Mouse (Mus musculus) splenic B cell, adult 2 months (primary cell): Measurements from ENCODE around the gene Sars.
A peak's percentile ranks its signal among the peaks of the same experiment; 100 is the strongest.

Experiments
- DNase-seq: peaks from one replicate; pipeline ENCODE4 v3.0.0-alpha.2; 2011; ENCODE audit warnings: low read depth, low spot score
- H3K27me3 ChIP-seq: 2 replicates; pipeline ENCODE4 v1.6.1; 2012; ENCODE audit warnings: mild to moderate bottlenecking, low read length, moderate library complexity, mixed read lengths; ENCODE audit not compliant: control insufficient read depth, poor library complexity, insufficient read depth, severe bottlenecking
- H3K36me3 ChIP-seq: 2 replicates; pipeline ENCODE4 v1.6.1; 2012; ENCODE audit warnings: mild to moderate bottlenecking, low read length, moderate library complexity, mixed read lengths; ENCODE audit not compliant: control insufficient read depth, poor library complexity, insufficient read depth, severe bottlenecking

The Sars gene

DNA sequence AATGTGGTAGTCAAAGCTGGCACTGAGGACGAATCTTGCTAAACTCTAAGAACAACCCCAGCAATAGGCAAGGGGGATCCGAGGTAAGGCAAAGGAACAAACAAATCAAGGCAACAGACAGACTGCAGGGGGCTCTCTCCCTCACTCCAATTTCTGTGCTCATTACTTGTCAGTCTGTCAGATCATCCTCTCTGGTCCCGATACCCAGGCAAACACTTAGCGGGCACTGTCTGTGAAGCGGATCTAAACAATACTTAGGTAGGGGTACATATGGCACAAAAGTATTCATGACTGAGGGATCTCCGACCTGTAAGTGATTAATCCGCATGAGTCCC lies 8.7 kb downstream of the Sars start:
- Histone ChIP-seq H3K27me3 (no peaks in the 10 kb centered on the region), H3K36me3 (peaks cover 25% of the 10 kb centered on the region)
- DNase-seq, result no peak

DNA sequence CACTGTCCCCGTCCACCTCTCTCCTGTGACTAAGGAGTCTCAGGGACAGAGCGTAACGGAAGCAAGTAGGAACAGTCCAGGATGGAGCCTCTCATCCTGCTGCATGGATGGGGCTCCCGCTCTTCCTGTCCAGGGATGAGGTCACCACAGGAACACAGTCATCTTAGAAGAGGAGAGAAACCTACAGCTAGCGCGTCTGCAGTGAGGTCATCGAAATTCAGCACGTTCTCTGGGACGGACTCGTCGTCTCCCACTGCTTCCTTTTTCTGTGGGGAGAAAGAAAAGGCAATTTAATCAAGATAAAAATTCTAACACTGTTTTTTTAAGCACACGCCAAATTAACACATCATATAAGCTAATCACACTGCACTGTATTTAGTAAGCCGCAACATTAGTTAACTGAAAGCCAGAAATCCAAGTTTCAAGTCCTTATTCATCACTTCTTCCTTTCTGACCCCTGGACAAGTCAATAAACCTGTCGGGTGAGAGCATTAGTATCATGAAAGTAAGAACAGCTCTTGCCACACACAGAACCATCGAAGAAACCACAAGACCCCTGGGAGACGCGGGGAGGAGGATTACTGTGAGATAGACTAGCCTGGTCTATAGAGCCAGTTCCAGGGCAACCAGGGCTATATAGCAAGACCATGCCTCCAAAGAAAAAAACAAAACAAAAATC lies 9.2 kb downstream of the Sars start:
- no peak for DNase-seq
- Histone ChIP-seq H3K36me3 (peaks cover 29% of the 10 kb centered on the region), H3K27me3 (no peaks in the 10 kb centered on the region)

DNA sequence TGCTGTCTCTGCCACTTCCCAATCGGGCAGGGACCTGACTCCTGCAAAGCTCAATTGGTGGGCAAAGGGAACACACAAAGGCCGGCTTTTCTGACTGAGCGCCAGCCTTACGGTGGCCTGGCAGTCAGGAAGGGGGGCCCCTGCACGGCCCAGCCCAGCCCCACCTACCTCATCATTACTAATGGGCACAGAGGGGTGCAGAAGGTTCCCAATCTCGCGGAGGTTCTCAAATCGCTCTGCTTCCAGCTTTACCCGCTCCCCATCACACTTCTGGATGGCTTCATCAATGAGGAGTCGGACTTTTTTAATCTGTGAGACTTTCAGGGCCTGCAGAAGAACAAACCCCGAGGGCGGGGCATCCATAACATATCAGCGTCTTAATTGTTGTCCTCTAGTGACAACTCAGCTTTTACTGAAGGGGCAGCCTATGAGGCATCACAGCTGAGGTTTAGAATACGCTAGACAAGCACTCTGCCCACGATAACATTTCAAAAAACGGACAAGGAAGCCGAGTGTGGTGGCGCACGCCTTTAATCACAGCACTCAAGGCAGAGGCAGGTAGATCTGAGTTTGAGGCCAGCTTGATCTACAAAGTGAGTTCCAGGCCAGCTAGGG lies 11.0 kb downstream of the Sars start:
- no peaks in the 10 kb centered on the region for H3K27me3 ChIP-seq
- DNase-seq, result no peak
- peaks cover 29% of the 10 kb centered on the region for H3K36me3 ChIP-seq

- no peak for DNase-seq
- Histone ChIP-seq H3K27me3 (no peaks in the 10 kb centered on the region), H3K36me3 (peaks cover 29% of the 10 kb centered on the region)
Measured at GRCm38 (mm10) chr3:108433188-108433880, 11.7 kb downstream of the Sars start.

DNA sequence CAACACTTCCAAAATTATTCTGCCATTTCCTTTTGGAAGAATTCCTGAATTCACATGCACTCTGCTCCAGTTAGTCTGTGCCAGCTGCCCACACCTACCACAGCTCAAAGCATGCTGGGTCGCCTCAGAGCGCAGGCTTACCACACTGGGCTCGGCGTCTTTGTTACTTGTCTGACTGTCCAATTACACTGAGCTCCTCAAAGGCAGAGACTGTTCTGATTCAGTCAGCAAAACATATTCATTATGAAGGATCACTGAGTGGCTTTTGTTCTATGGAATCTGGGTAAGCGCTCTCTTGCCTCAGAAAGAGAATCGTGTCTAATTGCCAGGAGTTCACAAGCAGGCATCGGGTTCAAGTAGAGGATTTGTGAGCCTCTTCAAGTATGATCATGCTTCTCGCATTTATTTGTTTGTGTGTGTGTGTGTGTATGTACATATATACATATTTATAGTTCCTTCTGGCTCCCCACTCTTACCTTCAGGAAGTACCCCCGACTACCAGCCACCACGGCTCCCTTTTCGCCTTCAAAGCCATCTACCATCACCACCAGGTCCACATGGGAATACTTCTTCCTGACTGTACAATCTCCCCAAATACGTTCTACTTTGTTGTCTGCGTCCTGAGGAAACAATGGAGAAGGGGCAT lies 12.3 kb downstream of the Sars start:
- Histone ChIP-seq H3K27me3 (no peaks in the 10 kb centered on the region), H3K36me3 (peaks cover 31% of the 10 kb centered on the region)
- DNase-seq, result no peak

DNA sequence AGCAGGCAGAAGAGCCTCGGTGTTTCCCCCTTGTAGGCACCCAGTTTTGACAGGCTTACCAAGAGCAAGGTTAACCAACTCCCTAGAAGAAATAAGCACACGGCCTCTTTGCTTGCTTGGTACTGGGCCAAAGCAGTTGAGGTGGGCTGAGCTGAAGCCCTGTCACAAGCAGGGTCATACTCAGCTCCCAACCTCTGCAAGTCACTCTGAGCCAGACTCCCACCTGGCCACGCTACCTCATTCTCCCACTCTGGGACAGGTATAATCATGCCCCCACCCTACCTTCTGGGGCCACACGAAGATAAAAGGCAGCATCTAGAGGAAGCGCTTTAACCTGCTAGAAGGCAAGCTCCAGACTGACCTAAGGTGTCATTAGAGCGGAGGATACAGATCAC lies 19.4 kb downstream of the Sars start:
- no peak for DNase-seq
- H3K36me3 ChIP-seq, result peaks cover 8% of the 10 kb centered on the region
- no peaks in the 10 kb centered on the region for H3K27me3 ChIP-seq

DNA sequence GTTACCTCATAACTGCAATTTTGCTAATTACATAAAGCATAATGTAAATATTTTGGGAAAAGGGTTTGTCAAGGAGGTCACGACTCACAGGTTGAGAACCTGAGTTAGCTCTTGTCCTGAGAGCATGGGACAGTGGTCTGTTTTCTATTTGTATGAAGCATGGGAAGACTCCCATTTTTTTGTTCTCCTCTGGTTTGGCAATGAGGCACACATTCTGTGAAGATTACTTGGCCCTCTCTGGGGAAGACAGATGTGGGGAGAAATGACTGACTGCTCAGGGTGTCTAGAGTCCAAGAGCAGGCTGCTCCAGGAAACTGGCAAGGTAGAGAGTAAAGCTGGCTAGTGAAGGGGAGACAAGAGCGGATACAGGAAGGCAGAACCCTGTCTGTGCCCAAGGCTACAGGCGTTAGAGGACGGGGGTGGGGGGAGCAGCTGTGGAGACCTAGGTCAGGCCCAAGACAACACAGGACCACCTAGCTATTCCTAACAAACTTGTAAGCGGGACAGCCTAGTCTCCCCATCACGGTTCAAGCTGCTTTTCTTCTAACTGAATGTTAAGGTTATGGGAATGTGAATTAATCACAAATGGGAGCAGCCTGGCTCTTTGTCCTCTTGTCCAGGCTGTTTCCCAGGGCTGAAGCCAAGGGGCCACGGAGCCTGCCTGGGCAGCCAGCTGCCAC lies 19.9 kb downstream of the Sars start:
- Histone ChIP-seq H3K36me3 (peaks cover 8% of the 10 kb centered on the region), H3K27me3 (no peaks in the 10 kb centered on the region)
- DNase-seq, result no peak

DNA sequence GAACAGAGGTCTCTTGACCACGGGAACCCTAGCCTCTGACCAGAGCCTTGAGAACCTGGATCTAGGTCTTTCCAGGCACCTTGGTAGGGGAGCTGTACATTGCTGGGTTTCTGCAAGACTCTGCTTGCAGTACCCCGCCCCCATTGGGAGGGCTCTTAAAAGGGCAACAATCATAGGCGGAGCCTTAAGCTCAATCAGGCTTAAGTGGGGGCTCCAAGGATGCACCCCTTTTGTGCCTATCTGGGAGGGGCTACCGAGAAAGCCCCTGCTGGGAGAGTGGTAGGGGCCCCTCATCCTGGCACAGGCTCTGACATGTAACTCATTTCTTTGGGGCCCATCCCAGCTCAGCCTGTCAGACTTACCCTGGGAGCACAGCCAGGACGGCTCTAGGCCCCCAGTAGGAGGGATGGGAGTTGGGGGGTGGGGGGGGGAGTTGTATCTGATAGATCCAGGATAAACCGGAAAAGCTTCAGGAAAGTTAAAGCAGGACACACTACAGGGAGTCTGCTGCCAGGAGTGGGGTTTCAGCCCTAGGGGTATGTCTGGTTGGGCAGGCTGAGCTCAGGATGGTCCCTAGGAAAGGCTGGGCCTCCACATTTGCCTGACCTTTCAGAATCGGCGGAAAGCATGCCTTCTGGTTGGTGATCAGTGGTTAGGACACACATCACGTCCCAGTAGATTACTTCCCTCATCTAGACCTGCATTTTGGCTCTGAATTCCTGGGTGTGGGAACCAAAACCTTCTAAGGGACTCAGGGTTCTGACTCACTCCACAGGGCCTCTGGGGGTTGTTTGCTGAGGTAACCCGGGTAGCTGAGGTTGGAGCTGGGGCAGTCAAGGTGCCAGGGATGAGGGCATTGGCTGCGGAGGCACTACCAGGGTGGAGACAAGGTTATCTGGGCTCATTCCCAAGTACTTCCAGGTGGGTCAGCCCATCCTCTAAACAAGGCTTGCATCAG lies 20.9 kb downstream of the Sars start:
- peaks cover 8% of the 10 kb centered on the region for H3K36me3 ChIP-seq
- H3K27me3 ChIP-seq, result no peaks in the 10 kb centered on the region
- peak; percentile 38 for DNase-seq

- DNase-seq, result no peak
- Histone ChIP-seq H3K36me3 (peaks cover 6% of the 10 kb centered on the region), H3K27me3 (no peaks in the 10 kb centered on the region)
Measured at GRCm38 (mm10) chr3:108423006-108423405, 22.0 kb downstream of the Sars start.

DNA sequence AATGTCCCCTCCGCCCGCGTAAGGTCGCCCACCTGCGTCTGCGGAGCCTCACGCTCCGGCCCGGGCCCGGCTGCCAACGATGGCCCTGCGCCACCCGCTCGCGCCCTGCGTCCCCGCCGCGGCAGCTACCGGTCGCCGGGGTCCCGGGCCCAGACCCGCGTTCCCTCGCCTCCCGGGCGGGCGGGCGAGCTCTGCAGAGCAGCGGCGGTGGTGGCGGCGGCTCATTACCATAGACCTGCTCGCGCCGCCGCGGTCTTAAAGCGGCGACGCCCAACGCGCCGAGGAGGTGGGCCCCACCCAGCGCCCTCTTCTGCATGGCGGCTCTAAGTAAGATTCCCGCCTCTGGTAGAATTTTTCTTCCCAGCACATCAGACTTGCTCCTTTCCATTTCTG lies 29.2 kb downstream of the Sars start:
- Histone ChIP-seq H3K36me3 (no peaks in the 10 kb centered on the region), H3K27me3 (no peaks in the 10 kb centered on the region)
- DNase-seq, result peak; percentile 78

GRCm38 (mm10) chr3:108414857-108415830 lies 29.9 kb downstream of the Sars start, which contains the start of gene Celsr2:
Gene Celsr2, minus strand, starts transcription at chr3:108415552.
- DNase-seq, result peak; percentile 14
- Histone ChIP-seq H3K36me3 (no peaks in the 10 kb centered on the region), H3K27me3 (no peaks in the 10 kb centered on the region)

GRCm38 (mm10) chr3:108413634-108414360 lies 31.2 kb downstream of the Sars start:
- H3K36me3 ChIP-seq, result no peaks in the 10 kb centered on the region
- no peak for DNase-seq

More at GRCm38 (mm10) chr3:108413634-108414360, 31.2 kb downstream of the Sars start:
- H3K27me3 ChIP-seq, result no peaks in the 10 kb centered on the region
